Mouse (Mus musculus) kidney, adult 9 months (tissue): ENCODE results near the gene Babam1.

ENCODE experiments used
- DNase-seq: peaks from one replicate; pipeline ENCODE4 v3.0.0; 2022

The Babam1 gene

GRCm38 (mm10) chr8:71381971-71382961 is 14.4 kb upstream of the Babam1 start:
- peak; percentile 95 for DNase-seq

GRCm38 (mm10) chr8:71383396-71383795 is 13.3 kb upstream of the Babam1 start:
- DNase-seq: peak; percentile 69

- no peak for DNase-seq
Observed at GRCm38 (mm10) chr8:71383860-71384259, 12.8 kb upstream of the Babam1 start.

GRCm38 (mm10) chr8:71385212-71385835 is 11.3 kb upstream of the Babam1 start:
- no peak for DNase-seq

GRCm38 (mm10) chr8:71388267-71388666 is 8.4 kb upstream of the Babam1 start:
- no peak for DNase-seq

- peak; percentile 1 for DNase-seq
Observed at GRCm38 (mm10) chr8:71391696-71392095, 5.0 kb upstream of the Babam1 start.

- DNase-seq: peak; percentile 1
Observed at GRCm38 (mm10) chr8:71392391-71392790, 4.3 kb upstream of the Babam1 start.

- peak; percentile 45 for DNase-seq
Observed at GRCm38 (mm10) chr8:71392871-71393270, 3.8 kb upstream of the Babam1 start.

GRCm38 (mm10) chr8:71394481-71394880 is 2.2 kb upstream of the Babam1 start:
- DNase-seq: peak; percentile 14

- peak; percentile 19 for DNase-seq
Observed at GRCm38 (mm10) chr8:71395071-71395470, 1.6 kb upstream of the Babam1 start.

- DNase-seq: peak; percentile 66
Observed at GRCm38 (mm10) chr8:71395629-71396028, 1.0 kb upstream of the Babam1 start, which contains the start of gene Ushbp1. Ushbp1 (minus strand) TSS chr8:71395802.

GRCm38 (mm10) chr8:71397701-71398100 is 1.0 kb downstream of the Babam1 start:
- no peak for DNase-seq

GRCm38 (mm10) chr8:71400826-71401225 is 4.2 kb downstream of the Babam1 start:
- no peak for DNase-seq

- no peak for DNase-seq
Observed at GRCm38 (mm10) chr8:71401454-71401853, 4.8 kb downstream of the Babam1 start.

- no peak for DNase-seq
Observed at GRCm38 (mm10) chr8:71402446-71402964, 5.8 kb downstream of the Babam1 start.

GRCm38 (mm10) chr8:71403107-71403885 is 6.6 kb downstream of the Babam1 start:
- DNase-seq: no peak

- DNase-seq: no peak
Observed at GRCm38 (mm10) chr8:71404011-71404410, 7.3 kb downstream of the Babam1 start.

- DNase-seq: peak; percentile 74
Observed at GRCm38 (mm10) chr8:71404951-71405351, 8.3 kb downstream of the Babam1 start.

GRCm38 (mm10) chr8:71405401-71406098 is 8.9 kb downstream of the Babam1 start, which contains the start of gene Ankle1:
Ankle1 (plus strand) TSS chr8:71406010.
- peak; percentile 98 for DNase-seq

- DNase-seq: peak; percentile 80
Observed at GRCm38 (mm10) chr8:71406099-71407015, 9.7 kb downstream of the Babam1 start.

GRCm38 (mm10) chr8:71407441-71407840 is 10.8 kb downstream of the Babam1 start:
- DNase-seq: no peak
